Mouse (Mus musculus) MN1 (cell line): ENCODE measurements at regions not wholly inside any gene's neighbourhood (a gene's known extent, or its start where the extent isn't known, plus 50 kb on each side); places are given as distances from the start of the nearest gene placed in this dataset.
"Not testable (repeated sequence)": the region's sequence is repeated elsewhere in the genome, so short reads cannot be mapped to it uniquely, and the experiment has no call there.

Experiments
- DNase-seq: peaks from one replicate; pipeline ENCODE4 v3.0.0-alpha.2; 2016; ENCODE audit warnings: low spot score

DNA sequence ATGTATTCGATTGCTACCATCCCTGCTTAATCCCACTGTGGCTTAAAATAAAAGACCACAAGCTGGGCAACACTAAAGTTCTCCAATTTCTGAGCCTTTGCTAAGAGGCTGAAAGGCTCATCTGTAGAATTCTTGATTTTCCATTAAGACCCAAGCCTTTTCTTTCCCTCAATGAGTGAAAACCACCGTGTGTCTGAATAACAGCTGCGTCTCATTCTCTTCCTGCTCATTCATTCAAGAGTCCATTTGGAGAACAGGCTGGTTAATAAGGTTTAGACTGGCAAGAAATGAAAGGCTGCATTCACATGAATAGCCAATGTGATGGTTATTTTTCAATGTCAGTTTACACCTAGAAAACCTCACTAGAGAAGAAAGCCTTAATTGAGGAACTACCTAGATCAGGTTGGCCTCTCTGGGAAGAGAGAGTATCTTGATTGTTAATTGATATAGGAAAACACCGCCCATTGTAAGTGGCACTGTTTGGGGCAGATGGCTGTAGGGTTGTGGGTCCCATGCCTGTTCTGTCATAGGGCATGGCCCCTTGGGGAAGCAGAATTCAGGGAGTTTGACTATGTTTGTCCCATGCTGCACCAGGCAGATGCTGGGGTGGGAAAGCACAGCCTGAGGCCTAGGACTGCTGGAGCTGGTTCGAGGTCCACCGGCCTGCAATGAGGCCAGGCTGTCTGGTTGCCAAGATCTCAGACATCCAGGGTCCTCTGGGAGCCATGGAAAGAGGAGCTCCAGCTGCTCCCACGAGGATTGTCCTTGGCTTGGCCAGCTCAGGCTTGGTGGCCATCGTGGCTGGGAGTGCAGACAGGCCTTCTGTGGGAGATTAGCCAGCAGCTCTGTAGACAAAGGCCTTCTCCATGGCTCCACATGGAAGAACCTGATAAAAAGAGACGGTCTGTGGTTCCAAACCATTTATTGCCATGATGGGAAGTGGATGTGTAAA, 161.3 kb upstream of the Castor2 start:
- DNase-seq: no peak

DNA sequence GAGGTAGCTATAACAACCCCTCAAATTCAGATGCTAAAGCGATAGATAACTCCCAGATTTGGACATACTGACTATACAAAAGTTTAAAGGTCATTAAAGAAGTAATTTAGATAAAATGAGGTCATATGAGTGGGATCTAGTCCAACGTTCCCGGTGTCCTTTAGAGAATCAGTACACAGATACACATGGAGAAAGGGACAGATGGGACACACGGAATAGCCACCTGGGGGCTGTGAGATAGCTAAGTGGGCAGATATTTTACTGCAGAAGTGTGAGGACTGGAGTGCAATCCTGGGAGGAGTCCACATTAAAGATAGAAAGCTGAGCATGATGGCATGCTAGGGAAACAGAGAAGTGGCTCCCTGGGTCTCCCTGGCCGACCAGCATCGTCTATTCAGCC, 164.1 kb upstream of the Castor2 start:
- no peak for DNase-seq

DNA sequence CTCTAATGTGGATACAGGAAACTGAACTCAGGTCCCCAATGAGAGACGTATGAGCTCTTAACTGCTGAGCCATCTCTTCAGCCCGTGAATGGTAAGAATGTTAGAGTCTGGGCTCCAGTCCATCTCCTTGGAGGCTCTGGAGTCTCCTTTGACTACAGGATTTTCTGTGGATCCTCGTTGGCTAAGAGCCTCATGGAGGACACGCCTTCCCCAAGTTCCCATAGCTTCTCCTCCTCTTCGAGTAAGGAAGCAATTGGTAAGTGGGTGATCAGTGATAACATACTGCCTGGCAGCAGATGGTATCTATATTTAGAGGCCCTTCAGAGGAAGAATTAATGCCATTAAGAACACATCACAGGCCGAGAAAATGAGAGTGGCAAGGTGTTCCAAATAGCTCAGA, 164.5 kb upstream of the Castor2 start:
- no peak for DNase-seq

DNA sequence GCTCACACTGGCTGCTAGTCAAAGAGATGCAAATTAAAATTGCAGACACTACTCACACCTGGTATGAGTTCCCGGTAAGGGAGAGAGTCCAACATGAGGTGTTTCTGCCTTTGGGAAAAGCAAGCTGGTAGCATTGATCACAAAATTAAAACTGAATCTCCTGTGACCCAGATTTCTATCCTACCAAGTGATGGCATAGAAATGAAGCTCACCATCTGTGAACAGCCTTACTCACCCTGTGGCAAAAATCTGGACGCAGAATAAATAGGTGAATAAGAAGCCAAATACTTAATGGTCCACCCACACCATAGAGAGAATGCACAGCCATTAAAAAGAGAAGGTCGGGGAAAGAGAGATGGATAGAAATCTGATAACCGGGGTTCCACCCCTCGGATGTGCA, 169.4 kb upstream of the Castor2 start:
- no peak for DNase-seq

DNA sequence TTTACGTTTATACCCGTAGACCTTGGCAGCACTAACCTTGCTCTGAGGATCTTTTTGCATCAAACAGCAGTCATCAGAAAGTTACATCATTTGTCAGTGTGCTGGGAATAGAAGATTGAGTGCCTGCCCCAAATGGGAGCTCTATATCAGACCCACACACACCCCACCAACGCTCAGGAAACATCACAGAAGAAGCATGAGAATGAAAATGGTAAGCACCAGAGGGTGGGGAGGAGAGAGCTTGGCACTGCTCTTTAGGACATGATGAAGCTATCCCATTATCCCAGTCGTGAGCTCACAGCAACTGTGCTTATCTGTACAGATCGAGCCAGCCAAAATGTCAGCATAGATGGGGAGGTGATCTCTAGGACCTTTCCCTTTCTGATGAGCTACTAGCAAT, 172.5 kb upstream of the Castor2 start:
- no peak for DNase-seq

DNA sequence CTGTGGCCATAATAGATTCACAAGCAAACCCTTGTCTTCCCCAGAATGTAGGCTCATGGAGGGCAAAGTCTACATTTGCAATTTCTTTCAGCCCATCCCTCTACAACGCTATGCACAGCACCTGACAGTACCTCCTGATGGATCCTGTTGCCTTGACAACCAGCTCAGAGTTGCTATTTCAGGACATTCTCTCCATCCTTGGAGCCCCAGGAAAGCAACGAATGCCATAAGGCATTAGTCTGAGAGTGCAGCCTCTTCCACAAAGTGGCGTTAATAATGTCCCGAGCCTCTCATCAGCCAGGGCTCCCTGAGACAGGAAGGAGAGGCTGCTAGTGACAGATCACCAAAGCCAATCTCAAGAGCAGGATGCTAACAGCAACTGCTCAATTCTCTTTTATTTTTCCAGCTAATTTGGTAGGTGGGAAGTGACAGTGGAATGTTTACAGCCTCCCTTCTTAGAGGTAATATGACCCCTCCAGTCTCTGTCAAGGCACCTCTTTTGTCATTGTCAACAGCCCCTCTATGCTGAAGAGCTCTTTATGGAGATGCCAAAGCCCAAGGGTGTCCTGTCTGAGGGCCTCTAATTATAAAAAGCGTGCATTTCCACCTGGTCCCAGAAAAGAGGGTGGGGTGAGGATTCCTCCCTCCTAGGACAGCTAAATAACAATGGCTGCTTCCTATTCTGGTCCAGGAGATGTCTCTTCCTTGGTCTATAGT, 174.2 kb upstream of the Castor2 start:
- no peak for DNase-seq

DNA sequence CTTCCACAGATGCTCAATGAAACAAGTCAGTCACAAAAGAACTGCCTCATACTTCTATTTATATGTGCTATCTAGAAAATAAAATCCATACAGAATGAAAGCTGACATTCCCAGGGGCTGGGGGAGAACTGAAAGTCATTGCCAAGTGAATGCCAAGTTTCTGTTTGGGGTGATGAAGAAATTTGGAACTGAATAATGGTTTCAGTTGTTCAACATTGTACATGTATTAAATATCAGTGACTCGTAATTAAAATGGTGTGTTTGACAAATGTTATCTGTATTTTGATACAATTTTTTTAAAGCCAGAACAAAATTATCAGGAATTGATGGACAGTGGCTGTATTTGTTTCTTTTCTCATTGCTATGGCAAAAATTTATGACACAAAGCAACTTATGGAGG, 177.3 kb upstream of the Castor2 start:
- DNase-seq: no peak

DNA sequence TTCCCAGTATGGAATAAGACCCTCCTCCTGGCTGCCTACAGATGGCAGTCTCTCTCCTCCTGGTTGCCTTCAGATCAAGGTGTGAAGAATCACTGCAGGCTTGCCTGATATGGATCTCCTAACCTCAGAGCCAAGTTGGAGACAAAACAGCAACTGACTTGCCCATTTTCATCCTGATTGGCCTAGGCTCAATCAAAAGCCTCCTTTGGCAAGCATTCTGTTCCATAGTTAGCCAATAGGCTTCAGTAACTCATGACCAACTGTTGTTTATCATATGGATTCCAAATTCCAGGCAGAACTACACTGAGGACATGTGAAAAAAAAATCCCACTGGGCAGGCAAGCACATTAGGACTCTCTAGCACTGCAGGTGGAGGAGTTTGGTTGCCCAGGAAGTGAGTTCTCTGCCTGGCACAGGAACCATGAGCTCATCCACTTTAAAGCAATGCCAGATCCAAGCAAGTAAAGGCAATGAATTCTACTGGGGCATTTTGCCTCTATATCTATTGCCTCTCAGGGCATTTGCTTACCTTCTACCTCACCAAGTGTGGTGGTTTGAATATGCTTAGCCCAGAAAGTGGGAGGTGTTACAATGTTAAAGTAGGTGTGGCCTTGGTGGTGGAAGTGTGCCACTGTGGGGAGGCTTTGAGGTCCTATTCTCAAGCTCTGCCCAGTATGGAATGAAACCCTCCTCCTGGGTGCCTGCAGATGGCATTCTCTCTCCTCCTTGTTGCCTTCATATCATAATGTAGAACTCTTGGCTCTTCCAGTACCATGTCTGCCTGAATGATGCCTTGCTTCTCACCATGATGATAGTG, 183.6 kb upstream of the Castor2 start:
- DNase-seq: no peak

DNA sequence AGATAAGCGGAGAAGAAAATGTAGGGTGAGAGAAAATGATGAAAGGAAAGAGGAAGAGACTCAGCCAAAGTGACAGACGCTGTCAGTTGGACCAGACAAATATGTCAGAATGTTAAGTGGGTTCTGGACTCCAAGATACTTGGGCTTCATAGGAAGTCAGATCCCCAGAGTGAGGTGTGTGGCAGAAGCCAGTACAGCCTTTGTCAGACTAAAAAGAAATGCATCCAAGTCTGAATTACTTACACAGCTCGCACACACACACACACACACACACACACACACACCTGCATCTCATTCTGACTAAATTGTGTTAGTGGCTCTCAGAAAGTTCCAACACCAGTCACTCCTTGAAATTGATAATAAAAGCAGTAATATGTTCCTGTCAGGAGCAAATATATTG, 192.1 kb upstream of the Castor2 start:
- no peak for DNase-seq

DNA sequence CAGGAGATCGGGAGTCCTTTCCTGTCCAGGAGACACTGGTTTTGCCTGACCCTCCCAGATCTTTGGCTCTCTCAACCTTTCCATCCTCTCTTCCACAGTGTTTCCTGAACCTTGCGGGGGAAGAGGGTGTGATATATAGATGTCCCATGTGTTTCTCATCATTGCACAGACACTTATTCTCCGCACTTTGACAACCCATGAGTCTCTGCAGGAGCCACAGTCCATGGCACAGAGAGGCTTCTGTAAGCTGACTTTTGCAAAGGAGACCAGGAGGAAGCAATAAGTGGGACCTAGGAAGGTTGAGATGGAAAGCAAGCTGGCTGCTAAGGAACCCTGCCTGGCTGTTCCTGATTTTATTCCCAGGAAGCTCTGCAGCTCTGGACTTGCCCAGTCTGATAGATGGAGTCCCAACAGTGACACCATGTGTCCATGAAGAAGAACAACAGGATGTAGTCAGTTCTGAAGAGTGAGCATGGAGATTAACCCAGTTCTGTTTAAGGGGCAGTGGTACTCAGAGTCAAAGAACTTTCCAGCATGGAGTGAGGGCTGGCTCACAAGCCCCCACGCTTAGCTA, 201.4 kb upstream of the Castor2 start:
- peak; percentile 40 for DNase-seq

DNA sequence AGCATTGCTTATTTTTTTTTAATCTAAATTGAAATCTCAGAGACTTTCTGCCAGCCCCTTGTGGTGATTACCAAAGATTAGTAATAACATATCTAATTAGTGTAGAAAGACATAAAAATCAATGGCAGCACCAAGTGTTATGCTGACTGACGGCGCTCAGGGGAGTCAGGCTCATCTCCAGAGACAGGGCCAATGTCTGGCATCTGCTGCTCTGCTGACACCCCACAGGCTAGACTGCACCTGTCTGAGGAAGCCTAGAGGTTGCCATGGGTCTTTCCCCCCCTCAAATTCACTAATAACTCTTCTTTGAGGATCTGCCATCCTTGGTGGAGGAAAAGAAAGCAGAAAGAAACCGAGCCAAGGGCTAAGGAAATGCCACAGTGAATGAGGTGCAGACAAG, 208.8 kb upstream of the Castor2 start:
- no peak for DNase-seq

DNA sequence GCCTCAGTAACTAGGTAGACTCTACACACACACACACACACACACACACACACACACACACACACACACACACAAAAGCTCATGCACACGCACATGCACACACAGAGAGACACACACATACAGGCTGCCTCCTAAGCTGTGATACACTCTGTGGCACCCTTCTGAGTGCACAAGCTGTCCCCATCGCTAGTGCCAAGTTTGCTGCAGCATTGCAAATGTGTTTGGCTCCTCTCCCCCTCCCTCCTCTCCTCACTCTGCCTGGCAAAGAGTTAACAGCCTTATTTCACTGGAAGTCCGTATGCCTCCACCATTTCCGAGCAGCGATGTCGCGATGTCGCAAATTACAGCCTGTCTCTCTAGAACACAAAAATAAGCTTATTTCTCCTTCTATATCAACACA, 209.7 kb upstream of the Castor2 start:
- no peak for DNase-seq

DNA sequence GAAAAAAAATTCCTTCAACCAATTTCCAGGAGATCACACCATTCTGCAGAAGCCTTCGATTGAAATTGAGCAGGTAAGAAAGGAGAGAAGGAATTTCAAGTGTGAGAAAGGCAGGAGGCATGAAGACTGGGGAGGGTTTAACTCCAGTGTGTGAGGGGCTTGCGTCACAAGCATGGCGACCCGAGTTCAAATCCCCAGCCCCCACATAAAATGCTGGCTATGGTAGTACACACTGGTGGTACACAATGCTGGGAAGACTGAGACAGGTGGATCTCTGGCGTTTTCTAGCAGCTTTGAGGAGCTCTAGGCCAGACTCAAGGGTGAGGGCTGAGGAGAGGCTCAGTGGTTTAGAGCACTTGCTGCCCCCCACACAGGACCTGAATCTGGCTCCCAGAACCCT, 214.0 kb upstream of the Castor2 start:
- no peak for DNase-seq

DNA sequence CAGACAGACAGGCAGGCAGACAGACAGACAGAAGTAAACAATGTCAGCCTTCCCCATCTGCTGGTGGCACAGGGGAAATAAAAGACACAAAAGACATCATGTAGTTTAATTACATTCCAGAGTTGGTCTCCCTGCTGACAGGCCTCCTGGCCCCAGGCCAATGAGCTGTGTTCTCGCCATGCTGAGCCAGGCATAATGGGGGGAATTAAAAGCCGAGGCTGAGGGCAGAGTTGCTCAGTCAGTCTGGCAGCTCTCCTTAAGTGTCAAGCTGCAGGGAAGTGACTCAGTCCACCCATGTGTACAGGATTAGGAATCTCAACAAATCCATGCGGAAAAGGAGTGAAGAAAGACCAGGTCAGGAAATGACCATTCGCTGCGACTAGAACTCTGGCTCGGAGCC, 214.5 kb upstream of the Castor2 start:
- peak; percentile 87 for DNase-seq

DNA sequence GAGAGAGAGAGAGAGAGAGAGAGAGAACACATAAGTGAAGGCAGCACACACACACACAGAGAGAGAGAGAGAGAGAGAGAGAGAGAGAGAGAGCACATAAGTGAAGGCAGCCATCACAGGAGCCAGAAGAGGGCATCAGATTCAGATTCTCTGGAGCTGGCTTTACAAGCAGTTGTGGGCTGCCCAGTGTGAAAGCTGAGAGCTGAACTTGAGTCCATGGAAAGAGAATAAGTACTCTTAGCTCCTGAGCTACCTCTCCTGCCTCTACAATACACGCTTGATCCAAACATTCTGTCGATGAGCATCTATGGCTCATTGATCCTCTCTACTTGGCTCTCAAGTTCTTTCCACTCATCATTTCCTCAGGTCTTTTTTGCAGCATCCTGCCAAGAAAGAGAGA, 214.9 kb upstream of the Castor2 start:
- peak; percentile 45 for DNase-seq

DNA sequence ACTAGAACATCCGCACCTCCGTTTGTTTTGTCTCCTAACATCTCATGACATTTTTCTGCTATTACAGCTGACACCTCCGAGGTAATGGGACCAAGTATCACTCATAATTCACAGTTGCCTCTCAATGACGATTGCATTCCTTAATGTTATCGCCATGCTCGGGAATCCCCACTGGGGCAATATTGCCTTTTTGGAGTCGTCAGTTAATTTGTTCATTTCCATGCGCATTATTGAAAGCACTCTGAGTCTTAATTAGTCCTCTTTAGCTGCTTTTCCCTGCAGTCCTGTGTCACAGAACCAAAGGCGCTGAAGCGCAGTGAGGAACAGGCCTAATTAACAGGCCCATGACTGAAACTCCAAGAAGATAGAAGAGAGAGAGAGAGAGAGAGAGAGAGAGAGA, 255.0 kb upstream of the Castor2 start:
- DNase-seq: no peak

DNA sequence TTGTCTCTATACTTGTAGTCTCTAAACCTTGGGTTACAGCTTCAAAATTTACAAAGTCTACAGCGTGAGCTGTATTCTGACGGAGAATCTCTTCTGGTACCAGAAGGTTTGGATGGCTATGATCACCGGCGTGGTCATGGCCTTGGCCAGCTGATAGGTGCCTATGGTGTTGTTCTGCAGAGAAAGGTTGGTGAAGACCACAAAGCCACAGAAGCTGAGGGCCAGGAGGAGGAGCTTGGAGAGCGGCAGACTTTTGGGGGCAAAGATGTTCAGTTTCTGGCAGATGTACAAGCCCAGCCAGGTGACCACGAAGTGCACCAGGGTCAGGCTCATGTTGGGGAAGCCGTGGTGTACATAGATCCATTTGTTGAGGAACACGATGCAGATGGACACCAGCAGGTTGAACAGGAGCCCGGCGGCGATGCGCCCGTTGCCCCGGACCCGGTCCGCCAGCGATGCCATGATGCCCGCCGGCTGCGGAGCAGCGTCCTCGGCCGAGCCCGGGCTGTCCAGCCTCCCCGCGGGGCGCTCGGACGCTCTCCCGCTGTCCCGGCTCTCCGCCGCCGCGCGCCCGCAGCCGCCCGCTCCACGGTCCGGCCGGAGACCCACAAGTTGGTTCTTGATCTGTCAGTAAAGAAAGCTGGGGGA, 257.3 kb upstream of the Castor2 start:
- DNase-seq: not testable (repeated sequence)

DNA sequence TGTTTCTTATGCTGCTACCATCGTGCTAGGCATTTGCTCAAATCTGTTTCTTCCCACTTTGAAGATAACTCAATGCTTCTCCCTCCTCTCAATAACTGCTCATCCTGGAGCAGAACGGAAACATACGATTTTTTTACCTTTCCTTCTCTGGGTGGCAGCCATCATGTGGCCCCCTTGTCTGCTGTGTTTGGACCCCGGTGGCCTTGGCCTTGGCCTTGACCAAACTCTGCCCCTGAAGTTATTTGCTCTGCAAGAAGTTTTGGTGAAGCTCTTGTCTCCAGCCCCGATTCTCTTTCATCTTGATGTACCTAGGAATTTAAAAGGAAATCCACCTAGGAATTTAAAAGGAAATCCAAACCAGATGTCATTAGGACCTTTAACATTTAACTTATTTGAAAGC, 261.2 kb upstream of the Castor2 start:
- DNase-seq: no peak

DNA sequence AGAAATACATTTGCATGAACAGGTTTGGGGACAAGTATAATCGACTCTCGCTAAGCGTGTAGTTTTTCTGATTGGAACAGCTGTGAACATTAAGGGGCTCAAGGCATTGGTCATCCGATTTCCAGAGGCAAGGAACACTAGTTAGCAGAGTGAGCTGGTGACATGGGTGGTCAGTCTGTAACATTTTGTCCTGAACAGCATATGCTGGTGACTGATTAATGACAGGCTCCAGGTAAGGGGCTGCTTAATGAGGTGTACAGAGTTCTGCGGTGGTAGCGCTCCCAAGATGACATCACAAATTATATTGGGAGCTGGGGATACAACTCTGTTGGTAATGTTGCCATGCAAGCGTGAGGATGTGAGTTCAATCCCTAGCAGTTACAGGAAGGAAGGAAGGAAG, 266.3 kb upstream of the Castor2 start:
- no peak for DNase-seq

DNA sequence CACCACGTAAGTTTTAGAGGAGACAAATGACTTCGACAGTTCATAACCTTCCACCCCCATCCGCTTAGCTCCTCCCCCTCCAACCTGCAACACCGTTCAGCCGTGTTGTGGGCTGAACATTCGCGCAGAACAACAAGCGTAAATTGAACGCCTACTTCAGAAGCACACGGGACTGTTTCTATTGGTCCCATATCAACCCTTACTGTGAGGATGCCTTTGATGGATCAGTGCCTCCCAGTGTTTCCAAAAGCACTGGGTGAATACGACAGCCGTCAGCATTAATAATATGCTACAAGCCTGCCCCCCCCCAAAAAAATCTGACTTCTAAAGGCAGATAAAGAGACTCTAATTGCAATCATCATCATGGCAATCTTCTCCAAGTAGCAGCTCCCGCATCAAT, 271.3 kb upstream of the Castor2 start:
- DNase-seq: no peak

DNA sequence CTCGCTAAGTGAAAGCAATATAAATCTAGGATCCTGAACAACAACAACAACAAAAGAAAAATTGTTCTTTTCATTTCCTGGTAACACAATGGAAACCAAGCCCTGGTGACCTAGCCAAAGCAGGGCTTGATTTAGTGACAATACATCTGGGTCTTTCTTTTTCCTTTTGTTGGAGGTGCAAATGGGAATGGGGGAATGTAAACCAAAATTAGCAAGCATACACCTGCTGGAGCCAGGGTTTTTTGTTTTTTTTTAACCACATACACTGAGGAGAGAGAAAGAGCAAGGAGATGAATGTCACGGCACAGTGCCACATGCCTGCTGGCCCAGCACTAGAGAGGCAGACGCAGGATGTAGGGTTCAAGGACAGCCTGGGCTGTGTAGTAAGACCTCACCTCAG, 275.6 kb upstream of the Castor2 start:
- no peak for DNase-seq

DNA sequence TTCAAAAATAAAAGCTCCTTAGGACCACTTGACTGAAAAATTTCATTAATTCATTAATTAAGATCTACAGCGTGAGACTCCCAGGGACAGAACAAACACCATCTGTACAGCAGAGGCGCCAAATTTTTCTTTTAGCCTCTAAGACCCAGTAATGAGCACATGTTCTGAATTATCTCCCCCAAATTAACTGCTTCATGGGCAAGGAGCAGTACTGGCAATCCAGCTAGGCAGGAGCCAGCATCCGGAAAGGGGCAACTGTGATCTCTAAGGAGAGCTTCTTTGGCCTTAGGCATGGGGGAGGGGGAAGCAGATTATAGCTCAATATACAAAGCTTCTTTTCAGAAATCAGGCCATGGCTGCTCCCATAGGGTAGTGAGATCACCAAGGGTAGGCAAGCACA, 278.2 kb upstream of the Castor2 start:
- peak; percentile 13 for DNase-seq
